Mouse (Mus musculus): ENCODE results near the gene Serpinb13. TPM values are rescaled to one million over a fixed set of nuclear protein-coding genes. Genes with fewer than 3 reads are reported as not detected.

The Serpinb13 gene
- not detected in 2 replicates for total RNA-seq (2014; fragmentation: Nextera tagmentation)
- not detected in 2 replicates for total RNA-seq (2017)
- polyA plus RNA-seq (2012) = not detected in 2 replicates

DNA sequence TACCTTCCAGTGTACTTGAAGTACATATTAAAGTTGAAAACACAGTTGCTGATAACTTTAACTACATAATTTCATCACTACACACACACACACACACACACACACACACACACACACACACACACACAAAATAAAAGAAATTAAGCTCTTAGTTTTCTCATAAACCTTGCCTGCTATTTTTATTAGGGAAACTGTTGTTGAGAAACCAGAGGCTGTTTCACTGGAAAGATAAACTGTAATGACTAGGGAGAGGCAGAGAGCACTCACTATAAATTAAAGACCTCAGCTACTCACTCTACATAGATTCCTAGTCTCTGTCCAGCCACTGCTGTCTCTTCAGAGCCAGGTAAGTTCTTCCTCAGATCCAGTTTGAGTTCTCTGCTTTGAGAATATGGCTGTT, at the start of gene Serpinb13:
Serpinb13 (plus strand) TSS at position 301 of the 400 bp plus-strand sequence.
- H3K36me3 ChIP-seq (replicated peaks) = no peaks in the 10 kb centered on the region
- H3K4me1 ChIP-seq (ENCODE audit: insufficient read depth, low read depth, low read length) = no peaks in the 10 kb centered on the region
- no peaks in the 10 kb centered on the region for H3K27me3 ChIP-seq (ENCODE audit: insufficient read depth, low read length)
- no peak within 1 kb of the TSS for H3K4me3 ChIP-seq (ENCODE audit: low read depth, low read length)
- ATAC-seq (ENCODE audit: extremely low read depth, insufficient number of reproducible peaks, low FRiP score, poor library complexity, severe bottlenecking) (no peak), DNase-seq (ENCODE audit: low spot score) (no peak)
- 0 out of 2 replicates have a peak, but pooled peaks cover 2% of the 10 kb centered on the region for H3K9me3 ChIP-seq (replicated peaks)
- TF ChIP-seq GATA2 (IDR thresholded peaks at IDR 0.05; ENCODE audit: borderline replicate concordance, low read depth, low read length) (no peak), CTCF (IDR thresholded peaks at IDR 0.05; ENCODE audit: low read depth, low read length) (no peak), GATA1 (IDR thresholded peaks at IDR 0.05; ENCODE audit: borderline replicate concordance, low read length) (no peak), TAL1 (conservative IDR thresholded peaks at IDR 0.05; ENCODE audit: low read depth, low read length) (no peak), POLR2AphosphoS5 (IDR thresholded peaks at IDR 0.05; ENCODE audit: insufficient replicate concordance, low read depth, low read length) (no peak)

DNA sequence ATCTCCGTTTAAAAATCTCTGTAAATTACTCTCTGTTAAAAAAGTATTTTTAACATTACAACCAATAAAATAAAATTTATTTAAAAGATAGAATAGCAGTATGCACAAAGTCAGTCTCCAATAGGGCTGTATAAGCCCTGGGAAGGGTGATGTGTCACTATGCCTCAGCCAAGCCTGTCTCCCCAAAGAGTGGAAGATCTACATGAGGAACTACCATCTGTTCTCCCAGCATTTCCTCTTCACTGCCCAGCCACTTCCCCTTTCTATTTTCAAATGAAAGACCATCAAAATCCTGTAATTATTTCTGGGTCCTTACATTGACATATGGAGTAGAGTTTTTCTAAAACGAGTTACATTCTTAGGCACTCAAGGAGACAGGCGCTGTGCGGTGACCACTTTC, 48.8 kb upstream of the Serpinb13 start:
- DNase-seq (ENCODE audit: low spot score) = no peak
- no peak for ATAC-seq (ENCODE audit: extremely low read depth, insufficient number of reproducible peaks, low FRiP score, poor library complexity, severe bottlenecking)
- Histone ChIP-seq H3K9me3 (replicated peaks) (no peaks in the 10 kb centered on the region), H3K27me3 (ENCODE audit: insufficient read depth, low read length) (no peaks in the 10 kb centered on the region), H3K4me3 (ENCODE audit: low read depth, low read length) (no peak overlapping the region), H3K36me3 (replicated peaks) (no peaks in the 10 kb centered on the region), H3K4me1 (ENCODE audit: insufficient read depth, low read depth, low read length) (no peaks in the 10 kb centered on the region)
- TF ChIP-seq TAL1 (conservative IDR thresholded peaks at IDR 0.05; ENCODE audit: low read depth, low read length) (no peak), GATA1 (IDR thresholded peaks at IDR 0.05; ENCODE audit: borderline replicate concordance, low read length) (no peak), POLR2AphosphoS5 (IDR thresholded peaks at IDR 0.05; ENCODE audit: insufficient replicate concordance, low read depth, low read length) (no peak), CTCF (IDR thresholded peaks at IDR 0.05; ENCODE audit: low read depth, low read length) (no peak), GATA2 (IDR thresholded peaks at IDR 0.05; ENCODE audit: borderline replicate concordance, low read depth, low read length) (no peak)

DNA sequence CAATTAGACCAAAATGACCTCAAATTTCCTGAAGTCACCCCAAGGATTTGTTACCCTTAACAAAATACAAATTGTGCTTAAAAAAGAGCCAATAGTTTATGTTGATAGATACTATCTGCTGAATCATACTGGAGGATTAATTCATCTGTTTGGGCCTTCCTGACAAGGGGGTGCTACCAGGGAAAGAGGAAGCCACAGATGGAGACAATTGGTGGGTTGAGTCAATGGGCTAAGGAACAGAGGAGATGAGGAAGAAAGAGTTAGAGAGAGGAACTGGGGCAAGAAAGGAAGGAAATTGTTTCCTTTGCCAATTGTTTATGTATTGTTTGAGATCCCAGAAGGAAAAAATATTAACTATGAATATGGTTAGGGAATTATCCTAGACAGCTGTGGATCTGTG, 47.1 kb upstream of the Serpinb13 start:
- H3K4me3 ChIP-seq (ENCODE audit: low read depth, low read length) = no peak overlapping the region
- TF ChIP-seq POLR2AphosphoS5 (IDR thresholded peaks at IDR 0.05; ENCODE audit: insufficient replicate concordance, low read depth, low read length) (no peak), GATA1 (IDR thresholded peaks at IDR 0.05; ENCODE audit: borderline replicate concordance, low read length) (no peak), TAL1 (conservative IDR thresholded peaks at IDR 0.05; ENCODE audit: low read depth, low read length) (no peak), GATA2 (IDR thresholded peaks at IDR 0.05; ENCODE audit: borderline replicate concordance, low read depth, low read length) (no peak), CTCF (IDR thresholded peaks at IDR 0.05; ENCODE audit: low read depth, low read length) (no peak)
- no peaks in the 10 kb centered on the region for H3K4me1 ChIP-seq (ENCODE audit: insufficient read depth, low read depth, low read length)
- no peak for DNase-seq (ENCODE audit: low spot score)
- H3K9me3 ChIP-seq (replicated peaks) = no peaks in the 10 kb centered on the region
- no peaks in the 10 kb centered on the region for H3K27me3 ChIP-seq (ENCODE audit: insufficient read depth, low read length)
- H3K36me3 ChIP-seq (replicated peaks) = no peaks in the 10 kb centered on the region
- no peak for ATAC-seq (ENCODE audit: extremely low read depth, insufficient number of reproducible peaks, low FRiP score, poor library complexity, severe bottlenecking)

- TF ChIP-seq POLR2AphosphoS5 (IDR thresholded peaks at IDR 0.05; ENCODE audit: insufficient replicate concordance, low read depth, low read length) = no peak
- no peak for TF ChIP-seq GATA1 (IDR thresholded peaks at IDR 0.05; ENCODE audit: borderline replicate concordance, low read length)
- TF ChIP-seq GATA2 (IDR thresholded peaks at IDR 0.05; ENCODE audit: borderline replicate concordance, low read depth, low read length) = no peak
- TF ChIP-seq CTCF (IDR thresholded peaks at IDR 0.05; ENCODE audit: low read depth, low read length) = no peak
- TF ChIP-seq TAL1 (conservative IDR thresholded peaks at IDR 0.05; ENCODE audit: low read depth, low read length) = no peak
These were observed 46.5 kb upstream of the Serpinb13 start, which contains the start of gene Serpinb12 for GRCm38 (mm10) chr1:106934265-106934664. Serpinb12 (plus strand) TSS chr1:106934449.

DNA sequence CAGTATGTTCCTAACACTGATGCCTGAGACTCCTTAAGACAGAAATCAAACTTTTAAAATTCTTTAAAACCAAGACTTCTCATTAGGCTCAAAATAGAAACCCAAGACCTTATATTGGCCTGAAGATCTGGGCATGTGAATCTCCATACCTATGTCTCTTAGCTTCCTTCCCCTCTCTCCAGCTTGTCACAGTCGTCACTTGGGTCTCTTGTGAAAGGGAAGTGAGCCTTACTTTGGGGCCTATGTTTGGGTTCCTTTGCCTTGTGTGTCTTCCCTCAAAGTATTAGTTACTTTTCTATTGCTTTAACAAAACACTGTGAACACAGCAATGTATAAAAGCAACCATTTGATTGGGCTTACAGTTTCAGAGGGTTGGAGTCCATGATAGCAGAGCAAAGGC, 33.6 kb upstream of the Serpinb13 start:
- Histone ChIP-seq H3K36me3 (replicated peaks) (no peaks in the 10 kb centered on the region), H3K27me3 (ENCODE audit: insufficient read depth, low read length) (no peaks in the 10 kb centered on the region), H3K9me3 (replicated peaks) (no peaks in the 10 kb centered on the region), H3K4me3 (ENCODE audit: low read depth, low read length) (no peak overlapping the region), H3K4me1 (ENCODE audit: insufficient read depth, low read depth, low read length) (no peaks in the 10 kb centered on the region)
- DNase-seq (ENCODE audit: low spot score) (no peak), ATAC-seq (ENCODE audit: extremely low read depth, insufficient number of reproducible peaks, low FRiP score, poor library complexity, severe bottlenecking) (no peak)
- TF ChIP-seq CTCF (IDR thresholded peaks at IDR 0.05; ENCODE audit: low read depth, low read length) (no peak), TAL1 (conservative IDR thresholded peaks at IDR 0.05; ENCODE audit: low read depth, low read length) (no peak), GATA1 (IDR thresholded peaks at IDR 0.05; ENCODE audit: borderline replicate concordance, low read length) (no peak), POLR2AphosphoS5 (IDR thresholded peaks at IDR 0.05; ENCODE audit: insufficient replicate concordance, low read depth, low read length) (no peak), GATA2 (IDR thresholded peaks at IDR 0.05; ENCODE audit: borderline replicate concordance, low read depth, low read length) (no peak)

More at GRCm38 (mm10) chr1:106934265-106934664, 46.5 kb upstream of the Serpinb13 start, which contains the start of gene Serpinb12:
- no peaks in the 10 kb centered on the region for H3K9me3 ChIP-seq (replicated peaks)
- DNase-seq (ENCODE audit: low spot score) = no peak
- no peaks in the 10 kb centered on the region for H3K36me3 ChIP-seq (replicated peaks)
- no peaks in the 10 kb centered on the region for H3K4me1 ChIP-seq (ENCODE audit: insufficient read depth, low read depth, low read length)
- no peak for ATAC-seq (ENCODE audit: extremely low read depth, insufficient number of reproducible peaks, low FRiP score, poor library complexity, severe bottlenecking)
- no peak within 1 kb of the TSS for H3K4me3 ChIP-seq (ENCODE audit: low read depth, low read length)
- no peaks in the 10 kb centered on the region for H3K27me3 ChIP-seq (ENCODE audit: insufficient read depth, low read length)

- DNase-seq (ENCODE audit: low spot score) (no peak), ATAC-seq (ENCODE audit: extremely low read depth, insufficient number of reproducible peaks, low FRiP score, poor library complexity, severe bottlenecking) (no peak)
- Histone ChIP-seq H3K36me3 (replicated peaks) (no peaks in the 10 kb centered on the region), H3K9me3 (replicated peaks) (0 out of 2 replicates have a peak, but pooled peaks cover 4% of the 10 kb centered on the region), H3K27me3 (ENCODE audit: insufficient read depth, low read length) (no peaks in the 10 kb centered on the region), H3K4me3 (ENCODE audit: low read depth, low read length) (no peak overlapping the region), H3K4me1 (ENCODE audit: insufficient read depth, low read depth, low read length) (no peaks in the 10 kb centered on the region)
- TF ChIP-seq TAL1 (conservative IDR thresholded peaks at IDR 0.05; ENCODE audit: low read depth, low read length) (no peak), POLR2AphosphoS5 (IDR thresholded peaks at IDR 0.05; ENCODE audit: insufficient replicate concordance, low read depth, low read length) (no peak), GATA1 (IDR thresholded peaks at IDR 0.05; ENCODE audit: borderline replicate concordance, low read length) (no peak), GATA2 (IDR thresholded peaks at IDR 0.05; ENCODE audit: borderline replicate concordance, low read depth, low read length) (no peak), CTCF (IDR thresholded peaks at IDR 0.05; ENCODE audit: low read depth, low read length) (no peak)
These were observed 20.8 kb upstream of the Serpinb13 start for GRCm38 (mm10) chr1:106959981-106960380.
